Mouse (Mus musculus) CH12.LX (cell line): ENCODE results near the gene Zfhx3. TPM values are rescaled to one million over a fixed set of nuclear protein-coding genes. Genes with fewer than 3 reads are reported as not detected.
A peak's percentile ranks its signal among the peaks of the same experiment; 100 is the strongest.

ENCODE experiments used
- DNase-seq: peaks from one replicate; pipeline ENCODE4 v3.0.0-alpha.2; 2013; ENCODE audit errors: extremely low read depth
- H3K27ac ChIP-seq: 2 replicates; pipeline ENCODE4 v1.5.1; 2012; ENCODE audit warnings: low read depth, mild to moderate bottlenecking, control low read depth, moderate library complexity; ENCODE audit not compliant: insufficient read depth
- H3K27me3 ChIP-seq: replicated peaks from 2 replicates; pipeline ENCODE3; 2012; ENCODE audit warnings: inconsistent platforms
- H3K36me3 ChIP-seq, 2 experiments: replicated peaks in 1 of 2; 2 replicates each; pipeline versions ENCODE3 to v1.6.1; 2012; ENCODE audit warnings: inconsistent platforms in 1 of 2, low read length in 1 of 2, mild to moderate bottlenecking in 1 of 2, mixed read lengths in 1 of 2, moderate library complexity in 1 of 2; ENCODE audit not compliant: control insufficient read depth in 1 of 2, insufficient read depth in 1 of 2
- H3K4me1 ChIP-seq, 2 experiments: 2 replicates each; pipeline ENCODE4 v1.6.1; 2012; ENCODE audit warnings: inconsistent platforms in 1 of 2, moderate library complexity in 1 of 2; ENCODE audit not compliant: insufficient read depth in 2 of 2, control insufficient read depth in 1 of 2
- H3K4me2 ChIP-seq: 2 replicates; pipeline ENCODE4 v1.6.1; 2012; ENCODE audit warnings: low read depth, mild to moderate bottlenecking, control low read depth; ENCODE audit not compliant: poor library complexity, insufficient read depth, severe bottlenecking
- H3K4me3 ChIP-seq, 3 experiments: fragments of 150-350 bp in 1 of 3; sonication (generic) in 1 of 3; replicated peaks in 1 of 3; 2 replicates each; pipeline versions ENCODE3 to v1.5.1; 2011 to 2012; ENCODE audit warnings: low read depth in 2 of 3, low read length in 2 of 3, mild to moderate bottlenecking in 2 of 3, moderate library complexity in 2 of 3, control low read depth in 1 of 3, improper control_type of control experiment in 1 of 3, inconsistent platforms in 1 of 3, mixed read lengths in 1 of 3; ENCODE audit not compliant: poor library complexity in 1 of 3
- H3K79me2 ChIP-seq: replicated peaks from 2 replicates; pipeline ENCODE4 v1.6.1; 2012; ENCODE audit warnings: mild to moderate bottlenecking, moderate library complexity; ENCODE audit not compliant: control insufficient read depth, poor library complexity, insufficient read depth, severe bottlenecking; ENCODE audit errors: extremely low read depth
- H3K9ac ChIP-seq: 2 replicates; pipeline ENCODE4 v1.6.1; 2012; ENCODE audit warnings: low read depth, mild to moderate bottlenecking, control low read depth, moderate library complexity; ENCODE audit not compliant: insufficient read depth
- H3K9me3 ChIP-seq: replicated peaks from 2 replicates; pipeline ENCODE3; 2012; ENCODE audit warnings: low read length, inconsistent platforms, mixed read lengths
- BHLHE40 ChIP-seq: IDR thresholded peaks from 2 replicates; pipeline ENCODE4 v1.6.1; 2011; ENCODE audit warnings: mild to moderate bottlenecking, low read depth, low read length, improper control_type of control experiment
- CHD1 ChIP-seq: IDR thresholded peaks from 2 replicates; pipeline ENCODE4 v1.6.1; 2012; ENCODE audit warnings: low read depth, low read length, improper control_type of control experiment, inconsistent platforms
- KAT2A ChIP-seq: IDR thresholded peaks from 2 replicates; pipeline ENCODE4 v1.6.1; 2012; ENCODE audit warnings: low read length, improper control_type of control experiment, inconsistent platforms; ENCODE audit not compliant: insufficient replicate concordance
- MYC ChIP-seq: IDR thresholded peaks from 2 replicates; pipeline ENCODE4 v1.6.1; 2011; ENCODE audit warnings: low read depth, mild to moderate bottlenecking, improper control_type of control experiment, low read length
- SMC3 ChIP-seq: IDR thresholded peaks from 2 replicates; pipeline ENCODE4 v1.6.1; 2011; ENCODE audit warnings: low read depth, low read length, improper control_type of control experiment
- TCF12 ChIP-seq: IDR thresholded peaks from 2 replicates; pipeline ENCODE4 v1.6.1; 2014; ENCODE audit warnings: low read depth, mild to moderate bottlenecking, inconsistent platforms, low read length, improper control_type of control experiment
- UBTF ChIP-seq: IDR thresholded peaks from 2 replicates; pipeline ENCODE4 v1.6.1; 2012; ENCODE audit warnings: low read depth, mild to moderate bottlenecking, inconsistent platforms, low read length, improper control_type of control experiment, moderate library complexity
- USF1 ChIP-seq: IDR thresholded peaks from 2 replicates; pipeline ENCODE4 v1.6.1; 2014; ENCODE audit warnings: low read depth, mild to moderate bottlenecking, inconsistent platforms, low read length, improper control_type of control experiment
- dilution Hi-C: fragments of 300-500 bp; cut with MboI; formaldehyde crosslinking; loops from 2 replicates; pipeline ENCODE4 v1.14.3; 2020; ENCODE audit warnings: low sequenced_read_pairs; ENCODE audit not compliant: extremely low pct_unique_long_range_greater_than_20kb, extremely low pct_ligation_motif_present
- in situ Hi-C: fragments of 300-500 bp; cut with MboI; formaldehyde crosslinking; loops from 3 replicates; pipeline ENCODE4 v1.14.3; 2019; ENCODE audit warnings: low sequenced_read_pairs, low pct_ligation_motif_present, low pct_unique_long_range_greater_than_20kb, mixed read lengths
- polyA plus RNA-seq: library from polyadenylated mRNA; unstranded; fragments of >175 nt; gene quantifications from 2 replicates; pipeline ENCODE4 v1.2.1, GENCODE M21; 2012; ENCODE audit warnings: low read depth; ENCODE audit not compliant: insufficient read length
- total RNA-seq, 2 experiments: library from RNA; depleted of rRNA; stranded (reverse); fragments of 300-350 nt in 1 of 2; fragments of >200 nt in 1 of 2; gene quantifications; 2 replicates each; pipeline ENCODE4 v1.2.3; 2012 to 2014

Gene Zfhx3
- total and polyA plus RNA-seq, 3 experiments = 0.05 to 0.76 (median 0.68) TPM

- in situ Hi-C loops = no loop called here
- no peak overlapping the region for H3K4me2 ChIP-seq
- peaks cover 7% of the 10 kb centered on the region for H3K9me3 ChIP-seq
These were observed 754.4 kb downstream of the Zfhx3 start for GRCm38 (mm10) chr8:108696631-108697410.

GRCm38 (mm10) chr8:108697589-108697988 lies 755.1 kb downstream of the Zfhx3 start:
- Histone ChIP-seq H3K79me2 (no peaks in the 10 kb centered on the region), H3K4me1 (peaks cover 4 to 5% of the 10 kb centered on the region in 2 experiments; a peak in 3 of 4 replicates), H3K27me3 (peaks cover 35% of the 10 kb centered on the region), H3K9me3 (peaks cover 7% of the 10 kb centered on the region), H3K4me3 (no peak overlapping the region), H3K9ac (no peak overlapping the region), H3K27ac (no peak overlapping the region), H3K36me3 (no peaks in the 10 kb centered on the region), H3K4me2 (no peak overlapping the region)
- in situ Hi-C loops = no loop called here
- no peak for DNase-seq
- dilution Hi-C loops = no loop called here
- TF ChIP-seq UBTF (no peak), BHLHE40 (0 out of 2 replicates have a peak, but pooled peaks have one; percentile 5)

More at GRCm38 (mm10) chr8:108696631-108697410, 754.4 kb downstream of the Zfhx3 start:
- Histone ChIP-seq H3K27ac (no peak overlapping the region), H3K4me3 (no peak overlapping the region), H3K4me1 (peaks cover 8 to 11% of the 10 kb centered on the region in 2 experiments), H3K27me3 (peaks cover 30% of the 10 kb centered on the region), H3K79me2 (no peaks in the 10 kb centered on the region), H3K9ac (no peak overlapping the region), H3K36me3 (no peaks in the 10 kb centered on the region)
- TF ChIP-seq MYC (no peak), TCF12 (no peak), CHD1 (no peak)
- dilution Hi-C loops = no loop called here
- no peak for DNase-seq

GRCm38 (mm10) chr8:108698101-108698660 lies 755.7 kb downstream of the Zfhx3 start:
- H3K4me1 ChIP-seq = peaks cover 2 to 4% of the 10 kb centered on the region in 2 experiments; a peak in 2 of 4 replicates
- H3K9ac ChIP-seq = no peak overlapping the region
- H3K79me2 ChIP-seq = no peaks in the 10 kb centered on the region
- no peaks in the 10 kb centered on the region for H3K36me3 ChIP-seq
- no peak overlapping the region for H3K27ac ChIP-seq
- in situ Hi-C loops = no loop called here
- dilution Hi-C loops = no loop called here
- DNase-seq = no peak
- H3K9me3 ChIP-seq = peaks cover 7% of the 10 kb centered on the region
- H3K4me2 ChIP-seq = no peak overlapping the region
- peaks cover 37% of the 10 kb centered on the region for H3K27me3 ChIP-seq
- no peak overlapping the region for H3K4me3 ChIP-seq
- no peak for TF ChIP-seq USF1
- TF ChIP-seq KAT2A = no peak
- TF ChIP-seq SMC3 = no peak
